Mouse (Mus musculus): ENCODE results near the gene Slc46a1. TPM values are rescaled to one million over a fixed set of nuclear protein-coding genes. Genes with fewer than 3 reads are reported as not detected.

Slc46a1 gene
- polyA plus RNA-seq (2014; fragmentation: Nextera tagmentation; extraction: Ambion mirVana): 20.5 TPM in 2 replicates

DNA sequence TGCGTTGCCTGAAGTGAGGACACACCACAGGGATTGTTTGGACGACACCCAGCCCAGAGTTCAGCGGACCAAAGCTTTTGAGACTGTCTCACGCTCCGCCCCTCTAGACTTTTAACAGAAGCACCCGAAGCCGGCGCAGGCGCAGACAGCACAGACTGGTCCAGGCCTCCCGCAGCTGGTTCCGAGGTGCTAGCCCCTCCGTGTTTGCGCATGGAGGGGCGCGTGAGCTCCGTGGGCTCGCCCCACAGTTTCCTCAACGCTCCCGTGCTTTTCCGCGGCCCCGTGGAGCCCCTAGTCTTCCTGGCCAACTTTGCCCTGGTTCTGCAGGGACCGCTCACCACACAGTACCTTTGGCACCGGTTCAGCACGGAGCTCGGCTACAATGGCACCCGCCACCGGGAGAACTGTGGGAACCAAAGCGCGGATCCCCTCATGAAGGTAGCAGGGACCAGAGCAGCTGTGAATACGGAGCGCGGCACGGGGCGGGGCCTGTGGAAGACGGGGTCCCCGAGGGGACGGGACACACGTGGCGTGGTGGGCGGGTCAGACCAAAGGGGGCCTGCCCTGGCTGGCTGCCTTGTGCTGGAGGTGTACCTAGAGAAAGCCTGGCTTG, at the start of gene Slc46a1:
TSS of gene Slc46a1 (plus strand) at position 130 of the 613 bp plus-strand sequence.
- Histone ChIP-seq H3K4me3 (ENCODE audit: low read depth, low read length) (peak within 1 kb of the TSS; percentile 73), H3K27me3 (ENCODE audit: control insufficient read depth, insufficient read depth, low read length) (no peaks in the 10 kb centered on the region), H3K36me3 (ENCODE audit: control insufficient read depth, insufficient read depth, low read length) (no peaks in the 10 kb centered on the region), H3K9ac (ENCODE audit: low read length) (peak within 1 kb of the TSS; percentile 91), H3K4me2 (peak within 1 kb of the TSS; percentile 90), H3K4me1 (ENCODE audit: control insufficient read depth, insufficient read depth, low read length) (peaks cover 11% of the 10 kb centered on the region), H3K27ac (ENCODE audit: low read depth, low read length) (peak within 1 kb of the TSS; percentile 75), H3K9me3 (ENCODE audit: control insufficient read depth, low read length) (no peaks in the 10 kb centered on the region)
- ATAC-seq (ENCODE audit: low FRiP score) (peak; percentile 95), DNase-seq (ENCODE audit: low spot score, missing footprints) (peak; percentile 96)
- WGBS: under 1% methylated on average over 41 of the region's 41 CpGs

DNA sequence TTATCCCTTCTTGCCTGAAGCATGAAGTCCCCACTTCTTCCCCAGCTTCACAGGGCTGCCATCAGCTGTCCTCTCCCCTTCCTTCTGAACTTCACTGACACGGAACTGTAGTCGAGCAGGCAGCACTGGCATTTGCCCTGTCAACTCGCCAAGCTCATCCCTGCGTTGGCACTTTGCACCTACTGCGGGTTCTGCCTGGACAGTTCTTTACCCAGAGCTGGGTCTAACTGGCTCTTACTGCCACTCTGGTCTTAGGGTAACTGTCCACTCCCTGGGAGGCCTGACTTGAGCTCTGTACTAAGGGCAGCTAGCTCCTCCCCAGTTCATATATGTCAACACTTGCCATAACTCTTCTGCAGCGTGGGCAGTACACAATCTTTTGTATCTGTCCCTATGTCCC, 48.6 kb upstream of the Slc46a1 start:
- Histone ChIP-seq H3K4me2 (no peak overlapping the region), H3K4me3 (ENCODE audit: low read depth, low read length) (no peak overlapping the region), H3K27me3 (ENCODE audit: control insufficient read depth, insufficient read depth, low read length) (no peaks in the 10 kb centered on the region), H3K9me3 (ENCODE audit: control insufficient read depth, low read length) (no peaks in the 10 kb centered on the region), H3K9ac (ENCODE audit: low read length) (no peak overlapping the region), H3K36me3 (ENCODE audit: control insufficient read depth, insufficient read depth, low read length) (no peaks in the 10 kb centered on the region), H3K27ac (ENCODE audit: low read depth, low read length) (no peak overlapping the region), H3K4me1 (ENCODE audit: control insufficient read depth, insufficient read depth, low read length) (no peaks in the 10 kb centered on the region)
- 85% methylated on average over 6 of the region's 6 CpGs for WGBS
- DNase-seq (ENCODE audit: low spot score, missing footprints): no peak
- ATAC-seq (ENCODE audit: low FRiP score): no peak

DNA sequence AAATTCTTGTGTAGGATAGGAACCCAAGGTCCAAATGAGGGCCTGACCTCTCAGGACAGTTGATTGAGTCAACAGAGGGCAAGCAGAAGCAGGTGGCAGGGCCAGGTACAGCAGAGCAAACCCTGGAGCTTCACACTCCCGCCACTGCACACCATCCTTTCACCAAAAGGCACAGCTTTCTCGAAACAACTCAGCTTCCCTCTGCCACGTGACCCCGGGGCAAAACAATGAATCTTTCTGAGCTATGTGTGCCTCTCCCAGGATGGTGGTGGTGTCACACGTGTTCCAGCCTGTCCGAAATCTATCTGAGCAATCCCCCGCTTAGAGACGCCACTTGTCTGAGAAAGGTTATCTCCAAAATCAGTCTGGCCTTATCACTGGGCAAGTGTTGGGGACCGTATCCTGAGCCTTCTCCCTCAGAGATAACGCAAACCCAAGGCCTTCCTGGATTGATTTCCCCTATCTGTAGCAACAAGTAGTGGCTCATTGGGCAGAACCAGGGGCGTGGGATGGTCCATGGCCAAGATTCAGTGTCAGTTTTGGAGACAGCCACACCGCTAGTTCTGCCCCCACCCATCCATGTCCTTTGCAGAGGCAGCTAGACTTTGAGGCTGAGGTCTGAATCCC, 45.1 kb upstream of the Slc46a1 start:
- no peak for DNase-seq (ENCODE audit: low spot score, missing footprints)
- no peak overlapping the region for H3K9ac ChIP-seq (ENCODE audit: low read length)
- no peak overlapping the region for H3K4me3 ChIP-seq (ENCODE audit: low read depth, low read length)
- no peaks in the 10 kb centered on the region for H3K4me1 ChIP-seq (ENCODE audit: control insufficient read depth, insufficient read depth, low read length)
- no peaks in the 10 kb centered on the region for H3K36me3 ChIP-seq (ENCODE audit: control insufficient read depth, insufficient read depth, low read length)
- H3K27me3 ChIP-seq (ENCODE audit: control insufficient read depth, insufficient read depth, low read length): no peaks in the 10 kb centered on the region
- H3K27ac ChIP-seq (ENCODE audit: low read depth, low read length): no peak overlapping the region
- no peak overlapping the region for H3K4me2 ChIP-seq
- ATAC-seq (ENCODE audit: low FRiP score): no peak
- no peaks in the 10 kb centered on the region for H3K9me3 ChIP-seq (ENCODE audit: control insufficient read depth, low read length)
- WGBS: 82% methylated on average over 12 of the region's 12 CpGs

DNA sequence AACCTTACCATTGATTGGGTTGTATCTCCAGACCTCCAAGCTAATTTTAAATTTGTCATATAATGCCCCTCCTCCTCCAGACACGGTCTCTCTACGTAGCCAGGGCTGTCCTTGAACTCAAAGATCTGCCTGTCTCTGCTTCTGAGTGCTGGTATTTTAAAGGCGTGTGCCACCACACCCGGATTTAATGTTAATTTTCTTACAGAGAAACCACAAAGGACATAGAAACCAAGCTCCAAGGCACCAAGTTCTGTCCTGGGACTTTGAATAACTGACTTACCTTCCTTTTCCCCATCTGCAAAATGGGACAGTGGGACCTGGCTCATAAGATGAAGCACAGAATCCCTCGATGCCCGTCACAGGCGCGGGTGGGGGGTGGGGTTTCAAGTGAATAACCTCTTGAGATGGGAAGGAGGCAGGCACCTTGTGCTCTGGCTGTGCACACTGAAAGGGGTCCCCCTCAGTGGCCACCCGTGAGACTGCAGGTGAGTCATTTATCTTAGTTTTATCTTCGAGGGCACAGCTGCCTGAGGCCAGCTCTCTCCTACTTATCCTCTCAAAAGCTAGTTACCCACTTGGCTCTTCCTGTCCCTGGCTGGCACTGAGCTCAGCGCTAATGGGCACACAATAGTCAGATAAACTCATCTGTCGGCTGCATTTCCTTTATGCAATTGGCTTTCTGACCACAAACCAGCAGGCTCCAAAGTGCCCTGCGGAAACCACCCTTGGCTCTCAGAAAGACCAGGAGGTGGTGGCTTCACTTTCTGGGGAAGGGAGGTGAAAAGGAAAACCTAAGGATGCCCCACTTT, 44.1 kb upstream of the Slc46a1 start:
- Histone ChIP-seq H3K9ac (ENCODE audit: low read length) (no peak overlapping the region), H3K36me3 (ENCODE audit: control insufficient read depth, insufficient read depth, low read length) (no peaks in the 10 kb centered on the region), H3K27ac (ENCODE audit: low read depth, low read length) (no peak overlapping the region), H3K27me3 (ENCODE audit: control insufficient read depth, insufficient read depth, low read length) (no peaks in the 10 kb centered on the region), H3K9me3 (ENCODE audit: control insufficient read depth, low read length) (no peaks in the 10 kb centered on the region), H3K4me2 (no peak overlapping the region), H3K4me1 (ENCODE audit: control insufficient read depth, insufficient read depth, low read length) (no peaks in the 10 kb centered on the region), H3K4me3 (ENCODE audit: low read depth, low read length) (no peak overlapping the region)
- ATAC-seq (ENCODE audit: low FRiP score): no peak
- DNase-seq (ENCODE audit: low spot score, missing footprints): no peak
- 72% methylated on average over 13 of the region's 13 CpGs for WGBS

DNA sequence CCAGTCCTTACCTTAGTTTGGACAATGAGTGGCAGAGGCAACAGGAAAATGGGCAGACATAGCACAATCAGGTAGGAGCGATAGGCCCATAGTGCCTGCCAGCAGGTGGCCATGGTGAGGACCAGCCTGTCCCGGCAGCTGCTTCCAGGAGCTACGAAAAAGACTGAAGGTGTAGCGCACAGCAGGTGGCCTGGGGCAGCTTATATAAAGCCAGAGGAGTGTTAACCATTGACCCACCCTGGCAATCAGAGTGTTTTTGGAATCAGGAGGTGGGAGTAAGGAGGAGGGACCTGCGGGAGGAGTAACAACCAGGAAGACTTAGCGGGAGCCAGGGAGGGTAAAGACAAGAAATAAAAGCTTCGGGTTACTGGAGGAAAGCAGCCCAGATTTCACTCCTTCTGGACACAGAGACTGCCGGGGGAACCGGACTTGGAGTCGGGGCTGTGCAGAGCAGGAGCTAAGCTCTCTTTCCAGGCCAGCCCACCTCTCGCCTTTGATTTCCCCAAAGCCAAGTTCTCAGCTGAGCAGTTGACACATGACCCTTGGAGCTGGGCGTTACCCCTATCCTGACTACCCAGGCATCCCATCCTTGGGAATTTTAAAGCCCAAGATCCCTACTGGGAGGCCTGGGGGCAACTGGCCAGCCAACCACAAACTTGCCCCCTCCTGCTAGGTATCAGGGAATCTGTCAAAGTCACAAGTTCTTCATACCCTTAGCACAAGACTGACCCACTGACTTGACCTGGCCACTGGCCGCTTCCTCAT, 43.3 kb upstream of the Slc46a1 start, which contains the start of gene Slc13a2:
TSS of gene Slc13a2 (minus strand) at position 163 of the 765 bp plus-strand sequence.
- 35% methylated on average over 13 of the region's 13 CpGs for WGBS

DNA sequence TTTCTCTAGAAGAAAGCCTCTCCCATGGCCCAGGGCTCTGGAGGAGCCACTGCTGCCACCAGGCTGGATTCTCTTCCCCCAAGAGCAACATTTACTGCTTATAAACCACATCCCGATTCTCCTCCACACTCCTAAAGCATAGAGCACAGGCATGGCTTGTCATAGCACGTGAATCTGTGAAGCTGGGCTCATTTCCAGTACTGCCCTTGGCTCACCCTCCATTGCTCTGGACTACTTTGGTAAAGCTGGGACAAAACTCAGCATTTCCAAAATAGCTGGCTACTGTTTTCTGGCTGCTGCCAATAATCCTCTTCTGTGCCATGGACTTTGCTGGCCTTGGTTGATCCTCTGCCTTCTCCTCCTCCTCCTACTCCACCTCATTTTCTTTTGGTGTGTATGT, 41.1 kb upstream of the Slc46a1 start:
- DNase-seq (ENCODE audit: low spot score, missing footprints) (no peak), ATAC-seq (ENCODE audit: low FRiP score) (no peak)
- WGBS: 75% methylated on average over 2 of the region's 2 CpGs
- H3K4me3 ChIP-seq (ENCODE audit: low read depth, low read length): no peak overlapping the region
- H3K27me3 ChIP-seq (ENCODE audit: control insufficient read depth, insufficient read depth, low read length): no peaks in the 10 kb centered on the region
- H3K4me2 ChIP-seq: no peak overlapping the region
- no peaks in the 10 kb centered on the region for H3K36me3 ChIP-seq (ENCODE audit: control insufficient read depth, insufficient read depth, low read length)
- no peak overlapping the region for H3K27ac ChIP-seq (ENCODE audit: low read depth, low read length)
- H3K9me3 ChIP-seq (ENCODE audit: control insufficient read depth, low read length): no peaks in the 10 kb centered on the region
- no peak overlapping the region for H3K9ac ChIP-seq (ENCODE audit: low read length)
- no peaks in the 10 kb centered on the region for H3K4me1 ChIP-seq (ENCODE audit: control insufficient read depth, insufficient read depth, low read length)

More for the DNA sequence above, 43.3 kb upstream of the Slc46a1 start, which contains the start of gene Slc13a2:
- Histone ChIP-seq H3K27me3 (ENCODE audit: control insufficient read depth, insufficient read depth, low read length) (no peaks in the 10 kb centered on the region), H3K4me3 (ENCODE audit: low read depth, low read length) (no peak within 1 kb of the TSS), H3K9ac (ENCODE audit: low read length) (no peak within 1 kb of the TSS), H3K9me3 (ENCODE audit: control insufficient read depth, low read length) (no peaks in the 10 kb centered on the region), H3K4me2 (no peak within 1 kb of the TSS), H3K27ac (ENCODE audit: low read depth, low read length) (no peak within 1 kb of the TSS), H3K36me3 (ENCODE audit: control insufficient read depth, insufficient read depth, low read length) (no peaks in the 10 kb centered on the region), H3K4me1 (ENCODE audit: control insufficient read depth, insufficient read depth, low read length) (no peaks in the 10 kb centered on the region)
- ATAC-seq (ENCODE audit: low FRiP score) (no peak), DNase-seq (ENCODE audit: low spot score, missing footprints) (no peak)

DNA sequence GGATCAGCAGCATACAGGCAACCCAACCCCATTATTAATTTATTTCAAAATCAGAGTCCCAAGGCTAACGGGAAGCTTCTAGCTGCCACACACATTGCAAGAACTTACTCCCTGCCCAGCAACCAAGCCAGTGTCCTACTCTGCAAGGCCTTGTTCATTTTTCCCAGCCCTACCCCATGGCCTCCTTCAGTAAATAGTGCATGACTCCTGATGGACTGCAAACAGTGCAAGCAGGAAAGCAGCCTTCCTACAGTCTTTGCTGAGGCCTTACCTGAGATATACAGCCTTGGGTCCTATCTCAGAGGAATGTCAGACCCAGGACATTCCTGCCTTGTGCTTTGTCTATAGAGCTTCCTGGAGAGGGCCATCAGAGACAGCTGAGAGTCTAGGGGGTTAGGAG, 39.9 kb upstream of the Slc46a1 start:
- no peak overlapping the region for H3K4me2 ChIP-seq
- no peaks in the 10 kb centered on the region for H3K4me1 ChIP-seq (ENCODE audit: control insufficient read depth, insufficient read depth, low read length)
- DNase-seq (ENCODE audit: low spot score, missing footprints) (no peak), ATAC-seq (ENCODE audit: low FRiP score) (no peak)
- H3K36me3 ChIP-seq (ENCODE audit: control insufficient read depth, insufficient read depth, low read length): no peaks in the 10 kb centered on the region
- H3K9ac ChIP-seq (ENCODE audit: low read length): no peak overlapping the region
- H3K27ac ChIP-seq (ENCODE audit: low read depth, low read length): no peak overlapping the region
- 90% methylated on average over 1 of the region's 1 CpGs for WGBS
- H3K9me3 ChIP-seq (ENCODE audit: control insufficient read depth, low read length): no peaks in the 10 kb centered on the region
- no peak overlapping the region for H3K4me3 ChIP-seq (ENCODE audit: low read depth, low read length)
- H3K27me3 ChIP-seq (ENCODE audit: control insufficient read depth, insufficient read depth, low read length): no peaks in the 10 kb centered on the region

DNA sequence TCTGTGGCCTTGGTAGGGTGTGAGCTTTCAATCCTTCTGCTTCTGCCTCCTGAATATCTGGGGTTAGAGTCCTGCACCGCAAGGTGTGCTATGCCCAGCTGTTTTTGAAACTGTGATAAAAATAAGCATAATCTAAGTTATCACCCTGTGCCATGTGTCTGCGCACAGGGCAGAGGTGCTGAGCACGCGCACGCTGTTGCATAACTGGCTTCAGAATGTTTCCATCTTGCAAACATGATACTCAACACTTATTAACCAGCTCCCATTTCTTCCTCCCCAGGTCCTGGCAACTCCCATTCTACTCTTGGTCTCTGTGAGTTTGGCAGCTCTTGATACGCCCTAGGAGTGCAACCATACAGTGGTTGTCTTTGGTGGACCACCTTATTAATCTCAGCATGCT, 37.8 kb upstream of the Slc46a1 start:
- 95% methylated on average over 6 of the region's 6 CpGs for WGBS
- Histone ChIP-seq H3K9me3 (ENCODE audit: control insufficient read depth, low read length) (no peaks in the 10 kb centered on the region), H3K36me3 (ENCODE audit: control insufficient read depth, insufficient read depth, low read length) (no peaks in the 10 kb centered on the region), H3K4me3 (ENCODE audit: low read depth, low read length) (no peak overlapping the region), H3K9ac (ENCODE audit: low read length) (no peak overlapping the region), H3K27ac (ENCODE audit: low read depth, low read length) (no peak overlapping the region), H3K4me1 (ENCODE audit: control insufficient read depth, insufficient read depth, low read length) (no peaks in the 10 kb centered on the region), H3K4me2 (no peak overlapping the region), H3K27me3 (ENCODE audit: control insufficient read depth, insufficient read depth, low read length) (no peaks in the 10 kb centered on the region)
- DNase-seq (ENCODE audit: low spot score, missing footprints) (no peak), ATAC-seq (ENCODE audit: low FRiP score) (no peak)

Measured in midbrain, embryonic 11.5 days (tissue).